Mouse (Mus musculus) E14TG2a.4 (cell line): ENCODE results near the gene Nln.

Source experiments
- CTCF ChIP-seq: conservative IDR thresholded peaks from 2 replicates; pipeline ENCODE4 v1.5.1; 2014; ENCODE audit warnings: low read length
- NANOG ChIP-seq: IDR thresholded peaks from 2 replicates; pipeline ENCODE4 v1.6.1; 2014; ENCODE audit warnings: borderline replicate concordance, low read length, mixed read lengths
- POU5F1 ChIP-seq: IDR thresholded peaks from 2 replicates; pipeline ENCODE4 v1.6.1; 2014; ENCODE audit warnings: low read length, borderline replicate concordance

GRCm38 (mm10) chr13:104025710-104025995 lies 83.8 kb downstream of the Nln start:
- TF ChIP-seq CTCF (no peak), POU5F1 (no peak), NANOG (no peak)
